Mouse (Mus musculus) intestine, embryonic 15.5 days (tissue): ENCODE data around the gene Aanat. TPM values are rescaled to one million over a fixed set of nuclear protein-coding genes. Genes with fewer than 3 reads are reported as not detected.

Experiments
- ATAC-seq: fragments of 200-750 bp; cut with Nextera tagmentation; 2 replicates; pipeline ENCODE4 v1.8.0; 2017; ENCODE audit warnings: moderate TSS enrichment, moderate library complexity
- H3K27ac ChIP-seq: fragments of 300-500 bp; sonication (generic); 2 replicates; pipeline ENCODE4 v1.5.1; 2015; ENCODE audit warnings: mild to moderate bottlenecking, inconsistent platforms
- H3K27me3 ChIP-seq: fragments of 300-500 bp; sonication (generic); replicated peaks from 2 replicates; pipeline ENCODE4 v1.6.1; 2015; ENCODE audit warnings: inconsistent platforms
- H3K36me3 ChIP-seq: fragments of 300-500 bp; sonication (generic); 2 replicates; pipeline ENCODE4 v1.6.1; 2015; ENCODE audit warnings: inconsistent platforms
- H3K4me1 ChIP-seq: fragments of 300-500 bp; sonication (generic); replicated peaks from 2 replicates; pipeline ENCODE4 v1.6.1; 2015; ENCODE audit warnings: inconsistent platforms
- H3K4me2 ChIP-seq: fragments of 300-500 bp; sonication (generic); replicated peaks from 2 replicates; pipeline ENCODE4 v1.6.1; 2015; ENCODE audit warnings: mild to moderate bottlenecking, inconsistent platforms
- H3K4me3 ChIP-seq: fragments of 300-500 bp; sonication (generic); replicated peaks from 2 replicates; pipeline ENCODE4 v1.5.1; 2015; ENCODE audit warnings: inconsistent platforms
- H3K9ac ChIP-seq: fragments of 300-500 bp; sonication (generic); 2 replicates; pipeline ENCODE4 v1.6.1; 2015; ENCODE audit warnings: inconsistent platforms
- H3K9me3 ChIP-seq: fragments of 300-500 bp; sonication (generic); 2 replicates; pipeline ENCODE4 v1.6.1; 2016; ENCODE audit warnings: inconsistent platforms
- WGBS: fragments of 180-500 bp; shearing (Covaris S2); methylation state at CpG from one replicate; pipeline ENCODE4 v1.1.7; 2015; 5-methylcytosine and 5-hydroxymethylcytosine counted together
- polyA plus RNA-seq: library from polyadenylated mRNA; unstranded; fragments of >200 nt; fragmentation: Nextera tagmentation; extraction: Ambion mirVana; gene quantifications from 2 replicates; pipeline ENCODE4 v1.2.1, GENCODE M21; 2015

Gene Aanat
- polyA plus RNA-seq, 1 experiment from 2014 or later: not detected

- Histone ChIP-seq H3K27me3 (no peaks in the 10 kb centered on the region), H3K9me3 (no peaks in the 10 kb centered on the region), H3K4me3 (no peak overlapping the region), H3K4me2 (no peak overlapping the region), H3K36me3 (no peaks in the 10 kb centered on the region), H3K9ac (no peak overlapping the region), H3K4me1 (peaks cover 12% of the 10 kb centered on the region), H3K27ac (no peak overlapping the region)
- WGBS: 94% methylated on average over 3 of the region's 3 CpGs
- no peak for ATAC-seq
Measured at GRCm38 (mm10) chr11:116579280-116579679, 7.0 kb upstream of the Aanat start.

DNA sequence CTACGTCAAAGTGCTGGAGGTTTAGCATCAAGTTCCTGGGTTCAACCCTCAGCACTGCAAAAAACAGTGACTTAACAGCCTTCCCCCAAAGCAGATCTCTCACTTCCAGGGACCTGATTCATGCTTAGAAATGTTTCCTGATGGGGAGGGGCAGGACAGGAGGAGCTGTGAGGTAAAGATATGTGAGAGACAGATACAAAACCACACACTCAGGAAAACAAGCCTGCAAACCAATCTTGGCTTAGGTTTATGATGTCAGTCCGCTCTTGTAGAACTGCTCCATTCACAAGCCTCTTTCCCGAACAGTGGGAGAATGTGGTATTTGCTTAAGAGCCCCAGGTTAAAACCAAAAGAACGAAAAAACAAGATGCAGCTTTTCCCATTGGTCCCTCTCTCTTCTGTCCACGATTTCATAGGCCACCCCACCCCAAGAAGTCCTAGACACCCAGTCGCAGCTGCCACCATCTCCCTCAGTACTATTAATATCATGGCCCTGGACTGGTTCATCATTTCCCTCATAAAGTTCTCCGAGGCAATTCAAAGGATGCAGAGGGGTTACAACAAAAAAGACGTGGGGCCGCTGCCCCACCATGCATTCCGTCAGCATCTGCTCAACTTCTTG is 6.1 kb upstream of the Aanat start:
- ATAC-seq: no peak
- Histone ChIP-seq H3K4me3 (peak overlapping the region; percentile 94), H3K4me1 (peaks cover 9% of the 10 kb centered on the region), H3K36me3 (no peaks in the 10 kb centered on the region), H3K27me3 (no peaks in the 10 kb centered on the region), H3K9me3 (no peaks in the 10 kb centered on the region), H3K27ac (no peak overlapping the region), H3K9ac (peak overlapping the region; percentile 87), H3K4me2 (peak overlapping the region; percentile 96)
- 28% methylated on average over 10 of the region's 10 CpGs for WGBS

DNA sequence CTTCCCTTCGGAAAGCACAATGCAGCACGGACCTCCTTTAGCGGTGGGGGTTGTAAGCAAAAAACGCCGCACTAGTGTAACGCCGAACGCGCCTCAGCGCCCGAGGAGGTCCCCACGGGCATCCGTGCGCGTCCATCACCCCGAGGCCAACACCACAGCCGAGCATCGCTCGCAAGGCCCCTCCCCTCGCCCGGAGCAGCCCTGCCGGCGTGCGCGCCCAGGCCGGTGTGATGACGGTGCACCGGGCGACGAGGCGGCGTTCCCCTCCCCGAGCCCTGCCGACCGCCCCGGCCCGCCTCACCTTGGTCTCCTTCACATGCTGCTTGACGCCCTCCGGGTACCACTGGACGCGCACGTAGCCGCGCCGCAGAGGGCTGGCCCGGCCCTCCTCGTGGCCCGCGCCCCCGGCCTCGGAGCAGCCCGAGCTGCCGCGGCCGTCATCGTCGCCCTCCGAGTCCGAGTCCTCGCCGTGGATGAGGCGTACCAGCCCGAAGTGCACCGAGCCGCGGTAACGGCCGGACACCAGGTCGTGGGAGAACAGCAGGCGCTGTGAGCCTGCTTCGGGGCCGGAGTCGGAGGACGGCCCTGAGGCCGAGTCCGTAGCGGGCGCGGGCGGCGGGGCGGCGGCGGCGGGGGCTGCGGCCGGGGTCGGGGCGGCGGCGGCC is 5.4 kb upstream of the Aanat start:
- Histone ChIP-seq H3K36me3 (no peaks in the 10 kb centered on the region), H3K27me3 (no peaks in the 10 kb centered on the region), H3K27ac (peak overlapping the region; percentile 40), H3K4me1 (peaks cover 9% of the 10 kb centered on the region), H3K9ac (peak overlapping the region; percentile 87), H3K4me3 (peak overlapping the region; percentile 94), H3K9me3 (no peaks in the 10 kb centered on the region), H3K4me2 (peak overlapping the region; percentile 96)
- under 1% methylated on average over 85 of the region's 91 CpGs for WGBS
- ATAC-seq: peak; percentile 79

- Histone ChIP-seq H3K9me3 (no peaks in the 10 kb centered on the region), H3K36me3 (no peaks in the 10 kb centered on the region), H3K27me3 (no peaks in the 10 kb centered on the region), H3K9ac (peak within 1 kb of the TSS; percentile 87), H3K4me3 (peak within 1 kb of the TSS; percentile 94), H3K27ac (peak within 1 kb of the TSS; percentile 40), H3K4me1 (peaks cover 9% of the 10 kb centered on the region), H3K4me2 (peak within 1 kb of the TSS; percentile 96)
- peak; percentile 93 for ATAC-seq
- under 1% methylated on average over 34 of the region's 51 CpGs for WGBS
Measured at GRCm38 (mm10) chr11:116581376-116581814, 4.8 kb upstream of the Aanat start, which contains the start of gene Ube2o. Gene Ube2o, minus strand, starts transcription at chr11:116581447.

GRCm38 (mm10) chr11:116585682-116586081 is 550 bp upstream of the Aanat start:
- Histone ChIP-seq H3K36me3 (no peaks in the 10 kb centered on the region), H3K4me2 (no peak overlapping the region), H3K4me1 (peaks cover 1% of the 10 kb centered on the region; the same call in 1 of the 2 replicates), H3K27me3 (no peaks in the 10 kb centered on the region), H3K27ac (no peak overlapping the region), H3K9ac (no peak overlapping the region), H3K9me3 (no peaks in the 10 kb centered on the region), H3K4me3 (no peak overlapping the region)
- no peak for ATAC-seq
- WGBS: 45% methylated on average over 6 of the region's 6 CpGs

DNA sequence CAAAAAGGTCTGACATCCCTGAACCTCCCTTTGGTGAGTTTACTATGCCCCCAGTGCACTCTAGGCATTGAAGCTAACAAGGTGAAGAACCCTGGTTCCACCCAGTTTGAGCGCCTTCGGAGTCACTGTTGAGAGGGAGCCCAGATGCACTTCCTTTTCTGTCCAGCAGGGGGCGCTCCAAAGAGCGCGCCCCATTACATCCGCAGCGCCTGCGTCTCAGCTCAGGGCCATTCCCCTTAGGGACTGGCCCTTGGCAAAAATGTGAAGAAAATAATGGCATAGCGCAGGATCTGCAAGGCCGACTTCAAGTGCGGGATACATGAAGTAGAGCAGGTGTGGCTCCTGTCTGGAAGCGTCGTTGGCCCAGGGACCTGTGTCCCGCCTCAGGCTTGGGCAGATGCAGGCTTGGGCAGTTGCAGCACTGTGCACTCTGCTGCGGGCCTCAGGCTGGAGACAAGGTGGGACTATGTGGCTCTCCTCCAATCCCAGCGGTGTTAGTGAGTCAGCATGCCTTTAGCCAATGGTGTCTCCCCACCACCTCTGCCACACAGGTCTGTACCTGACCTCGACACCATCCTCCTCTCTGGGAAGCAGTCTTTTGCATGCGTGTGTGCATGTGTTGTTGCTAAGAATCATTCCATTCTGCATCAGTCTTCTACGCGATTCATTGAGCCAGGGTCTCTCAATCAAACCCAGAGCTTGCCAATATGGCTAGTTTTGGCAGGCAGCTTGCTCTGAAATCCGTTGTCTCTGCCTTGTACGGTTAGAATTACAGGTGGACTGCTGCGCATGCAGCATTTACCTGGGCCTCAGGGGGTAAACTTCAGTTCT is 784 bp downstream of the Aanat start:
- peak; percentile 83 for ATAC-seq
- Histone ChIP-seq H3K9ac (no peak overlapping the region), H3K4me2 (0 out of 2 replicates have a peak overlapping the region, but pooled peaks have one; percentile 2), H3K9me3 (no peaks in the 10 kb centered on the region), H3K27me3 (no peaks in the 10 kb centered on the region), H3K36me3 (no peaks in the 10 kb centered on the region), H3K4me1 (no peaks in the 10 kb centered on the region), H3K4me3 (no peak overlapping the region), H3K27ac (no peak overlapping the region)
- 22% methylated on average over 23 of the region's 23 CpGs for WGBS

- Histone ChIP-seq H3K36me3 (no peaks in the 10 kb centered on the region), H3K4me2 (no peak overlapping the region), H3K4me3 (no peak overlapping the region), H3K9ac (no peak overlapping the region), H3K27me3 (no peaks in the 10 kb centered on the region), H3K9me3 (no peaks in the 10 kb centered on the region), H3K4me1 (no peaks in the 10 kb centered on the region), H3K27ac (no peak overlapping the region)
- 34% methylated on average over 14 of the region's 14 CpGs for WGBS
- no peak for ATAC-seq
Measured at GRCm38 (mm10) chr11:116589020-116589531, 2.8 kb downstream of the Aanat start.

DNA sequence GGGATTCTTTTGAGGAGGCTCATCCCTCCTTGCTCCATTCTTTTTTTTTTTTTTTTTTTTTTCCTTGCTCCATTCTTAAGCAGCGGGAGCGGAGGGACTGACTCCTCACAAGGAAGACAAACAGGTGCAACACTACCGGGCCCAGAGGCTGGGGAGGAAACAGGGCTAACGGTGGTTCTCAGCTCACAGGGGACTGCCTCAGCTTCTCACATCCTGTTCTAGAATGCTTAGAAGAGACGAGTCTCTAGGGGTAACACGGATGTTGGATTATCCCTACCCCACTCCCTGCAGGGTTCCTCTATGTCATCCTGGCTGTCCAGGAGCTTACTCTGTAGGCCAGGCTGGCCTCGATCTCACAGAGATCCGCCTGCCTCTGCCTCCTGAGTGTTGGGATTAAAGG is 3.3 kb downstream of the Aanat start:
- no peak overlapping the region for H3K4me3 ChIP-seq
- H3K4me1 ChIP-seq: no peaks in the 10 kb centered on the region
- no peak overlapping the region for H3K4me2 ChIP-seq
- no peaks in the 10 kb centered on the region for H3K36me3 ChIP-seq
- no peak overlapping the region for H3K9ac ChIP-seq
- no peaks in the 10 kb centered on the region for H3K27me3 ChIP-seq
- WGBS: 65% methylated on average over 8 of the region's 8 CpGs
- no peak overlapping the region for H3K27ac ChIP-seq
- ATAC-seq: no peak
- H3K9me3 ChIP-seq: no peaks in the 10 kb centered on the region

- H3K4me2 ChIP-seq: no peak overlapping the region
Measured at GRCm38 (mm10) chr11:116591621-116592020, 5.4 kb downstream of the Aanat start.

GRCm38 (mm10) chr11:116592428-116592827 is 6.2 kb downstream of the Aanat start:
- H3K9me3 ChIP-seq: no peaks in the 10 kb centered on the region

More at GRCm38 (mm10) chr11:116591621-116592020, 5.4 kb downstream of the Aanat start:
- Histone ChIP-seq H3K36me3 (no peaks in the 10 kb centered on the region), H3K4me3 (no peak overlapping the region), H3K27me3 (no peaks in the 10 kb centered on the region), H3K9me3 (no peaks in the 10 kb centered on the region), H3K9ac (no peak overlapping the region), H3K27ac (no peak overlapping the region), H3K4me1 (no peaks in the 10 kb centered on the region)
- no peak for ATAC-seq
- 73% methylated on average over 4 of the region's 4 CpGs for WGBS

DNA sequence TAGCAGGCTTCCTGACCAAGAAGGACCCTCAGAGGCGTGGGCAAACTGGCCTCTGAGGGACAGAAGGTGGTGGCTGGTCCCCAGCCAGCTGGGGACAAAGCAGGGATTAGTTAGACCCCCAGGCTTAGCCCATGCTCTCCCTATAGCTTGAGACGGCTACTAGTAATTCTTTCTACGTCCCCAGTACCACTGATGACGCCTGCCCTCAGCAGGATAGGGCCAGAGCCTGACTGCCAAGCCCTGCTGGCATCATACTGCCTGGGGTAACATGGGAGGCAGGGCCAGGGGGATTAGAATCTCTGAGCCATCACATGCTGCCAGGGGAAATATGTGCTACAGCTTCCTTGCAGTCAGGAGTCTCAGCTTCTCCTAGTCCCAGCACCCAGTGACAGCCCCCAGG is 7.1 kb downstream of the Aanat start:
- Histone ChIP-seq H3K9ac (no peak overlapping the region), H3K4me2 (no peak overlapping the region), H3K36me3 (no peaks in the 10 kb centered on the region), H3K27me3 (no peaks in the 10 kb centered on the region), H3K4me3 (no peak overlapping the region), H3K4me1 (no peaks in the 10 kb centered on the region), H3K27ac (no peak overlapping the region), H3K9me3 (no peaks in the 10 kb centered on the region)
- no peak for ATAC-seq
- 86% methylated on average over 4 of the region's 4 CpGs for WGBS

More at GRCm38 (mm10) chr11:116592428-116592827, 6.2 kb downstream of the Aanat start:
- H3K4me3 ChIP-seq: no peak overlapping the region
- H3K9ac ChIP-seq: no peak overlapping the region
- no peak overlapping the region for H3K4me2 ChIP-seq
- no peaks in the 10 kb centered on the region for H3K4me1 ChIP-seq
- ATAC-seq: peak; percentile 67
- H3K36me3 ChIP-seq: no peaks in the 10 kb centered on the region
- no peaks in the 10 kb centered on the region for H3K27me3 ChIP-seq
- H3K27ac ChIP-seq: no peak overlapping the region

DNA sequence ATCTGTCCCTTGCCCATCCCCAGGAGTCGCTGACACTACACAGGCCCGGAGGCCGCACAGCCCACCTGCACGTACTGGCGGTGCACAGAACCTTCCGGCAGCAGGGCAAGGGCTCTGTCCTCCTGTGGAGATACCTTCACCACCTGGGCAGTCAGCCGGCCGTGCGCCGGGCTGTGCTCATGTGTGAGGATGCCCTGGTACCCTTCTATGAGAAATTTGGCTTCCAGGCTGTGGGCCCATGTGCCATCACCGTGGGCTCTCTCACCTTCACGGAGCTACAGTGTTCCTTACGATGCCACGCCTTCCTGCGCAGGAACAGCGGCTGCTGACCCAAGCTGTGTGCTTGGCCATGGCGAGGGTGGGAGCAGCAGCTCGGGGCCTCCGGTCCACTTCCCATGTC is 10.5 kb downstream of the Aanat start:
- ATAC-seq: no peak
- H3K27ac ChIP-seq: no peak overlapping the region
- H3K4me1 ChIP-seq: no peaks in the 10 kb centered on the region
- H3K9me3 ChIP-seq: no peaks in the 10 kb centered on the region
- 0 out of 2 replicates have a peak, but pooled peaks cover 2% of the 10 kb centered on the region for H3K36me3 ChIP-seq
- no peak overlapping the region for H3K9ac ChIP-seq
- no peaks in the 10 kb centered on the region for H3K27me3 ChIP-seq
- H3K4me2 ChIP-seq: no peak overlapping the region
- no peak overlapping the region for H3K4me3 ChIP-seq
- 88% methylated on average over 19 of the region's 19 CpGs for WGBS
